Mouse (Mus musculus) liver, embryonic 11.5 days (tissue): ENCODE measurements at regions not wholly inside any gene's neighbourhood (a gene's known extent, or its start where the extent isn't known, plus 50 kb on each side); places are given as distances from the start of the nearest gene placed in this dataset.

Experiments used
- ATAC-seq: fragments of 200-750 bp; cut with Nextera tagmentation; replicated peaks from 2 replicates; pipeline ENCODE4 v1.8.0; 2017; ENCODE audit warnings: moderate number of reproducible peaks, mild to moderate bottlenecking, moderate TSS enrichment, moderate library complexity; ENCODE audit not compliant: low FRiP score
- DNase-seq: peaks from one replicate; pipeline ENCODE4 v3.0.0-alpha.2; 2017; ENCODE audit warnings: low spot score
- H3K27ac ChIP-seq: fragments of 300-500 bp; sonication (generic); 2 replicates; pipeline ENCODE4 v1.5.1; 2014; ENCODE audit warnings: mild to moderate bottlenecking, low read depth, low read length, control low read depth
- H3K27me3 ChIP-seq: fragments of 300-500 bp; sonication (generic); replicated peaks from 2 replicates; pipeline ENCODE4 v1.6.1; 2014; ENCODE audit warnings: low read length, mixed read lengths; ENCODE audit not compliant: control insufficient read depth, insufficient read depth
- H3K36me3 ChIP-seq: fragments of 300-500 bp; sonication (generic); 2 replicates; pipeline ENCODE4 v1.6.1; 2014; ENCODE audit warnings: mild to moderate bottlenecking, low read length, moderate library complexity, mixed read lengths; ENCODE audit not compliant: control insufficient read depth, insufficient read depth
- H3K4me1 ChIP-seq: fragments of 300-500 bp; sonication (generic); replicated peaks from 2 replicates; pipeline ENCODE4 v1.6.1; 2014; ENCODE audit warnings: low read length, mixed read lengths; ENCODE audit not compliant: control insufficient read depth, insufficient read depth
- H3K4me2 ChIP-seq: fragments of 300-500 bp; sonication (generic); 2 replicates; pipeline ENCODE4 v1.6.1; 2014; ENCODE audit warnings: mild to moderate bottlenecking, control low read depth, moderate library complexity
- H3K4me3 ChIP-seq: fragments of 300-500 bp; sonication (generic); 2 replicates; pipeline ENCODE4 v1.5.1; 2014; ENCODE audit warnings: low read depth, low read length, control low read depth
- H3K9ac ChIP-seq: fragments of 300-500 bp; sonication (generic); 2 replicates; pipeline ENCODE4 v1.6.1; 2014; ENCODE audit warnings: low read depth, low read length, control low read depth
- H3K9me3 ChIP-seq: fragments of 300-500 bp; sonication (generic); 2 replicates; pipeline ENCODE4 v1.6.1; 2016; ENCODE audit warnings: low read length, inconsistent platforms, mixed read lengths; ENCODE audit not compliant: control insufficient read depth
- WGBS: fragments of 180-500 bp; shearing (Covaris S2); extraction: QIAGEN DNeasy Blood & Tissue Kit; methylation state at CpG from one replicate; pipeline ENCODE4 v1.1.7; 2014; 5-methylcytosine and 5-hydroxymethylcytosine counted together

GRCm38 (mm10) chr1:105150624-105151465, 205.7 kb downstream of the Rnf152 start:
- Histone ChIP-seq H3K4me1 (no peaks in the 10 kb centered on the region), H3K4me2 (no peak overlapping the region), H3K27ac (no peak overlapping the region), H3K9me3 (no peaks in the 10 kb centered on the region), H3K9ac (no peak overlapping the region), H3K4me3 (no peak overlapping the region), H3K36me3 (no peaks in the 10 kb centered on the region), H3K27me3 (no peaks in the 10 kb centered on the region)
- 88% methylated on average over 12 of the region's 12 CpGs for WGBS
- DNase-seq (no peak), ATAC-seq (no peak)

- no peak overlapping the region for H3K9ac ChIP-seq
- no peak overlapping the region for H3K4me2 ChIP-seq
- H3K4me3 ChIP-seq, result no peak overlapping the region
- H3K9me3 ChIP-seq, result no peaks in the 10 kb centered on the region
- DNase-seq (no peak), ATAC-seq (no peak)
- H3K27ac ChIP-seq, result no peak overlapping the region
- H3K36me3 ChIP-seq, result no peaks in the 10 kb centered on the region
- H3K4me1 ChIP-seq, result no peaks in the 10 kb centered on the region
- 74% methylated on average over 2 of the region's 2 CpGs for WGBS
- no peaks in the 10 kb centered on the region for H3K27me3 ChIP-seq
Observed at GRCm38 (mm10) chr1:105148792-105149191, 207.7 kb downstream of the Rnf152 start.

GRCm38 (mm10) chr1:105148048-105148447, 208.5 kb downstream of the Rnf152 start:
- Histone ChIP-seq H3K27me3 (no peaks in the 10 kb centered on the region), H3K4me3 (no peak overlapping the region), H3K4me2 (no peak overlapping the region), H3K36me3 (no peaks in the 10 kb centered on the region), H3K9ac (no peak overlapping the region), H3K4me1 (no peaks in the 10 kb centered on the region), H3K9me3 (no peaks in the 10 kb centered on the region), H3K27ac (no peak overlapping the region)
- ATAC-seq, result no peak
- DNase-seq, result no peak

DNA sequence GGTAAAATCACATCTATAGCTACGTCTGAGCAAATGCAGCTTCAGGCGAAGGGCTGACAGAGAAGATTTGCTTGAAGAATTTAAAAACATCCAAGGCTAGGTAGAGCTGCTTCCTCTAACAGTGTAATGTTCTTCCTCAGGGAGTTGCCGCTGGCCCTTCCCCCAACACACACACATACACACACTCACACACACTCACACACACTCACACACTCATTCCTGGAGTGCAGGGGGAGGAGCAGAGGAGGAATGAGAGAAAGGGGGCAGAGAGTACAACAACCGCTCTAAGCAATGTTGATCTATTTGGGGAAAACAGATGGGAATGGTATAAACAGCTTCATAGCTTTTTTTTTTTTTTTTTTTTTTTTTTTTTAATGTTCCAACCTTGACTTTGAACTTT, 232.6 kb downstream of the Rnf152 start:
- WGBS, result 69% methylated on average over 4 of the region's 4 CpGs
- H3K9me3 ChIP-seq, result no peaks in the 10 kb centered on the region
- H3K27ac ChIP-seq, result no peak overlapping the region
- no peaks in the 10 kb centered on the region for H3K36me3 ChIP-seq
- no peak overlapping the region for H3K4me3 ChIP-seq
- H3K27me3 ChIP-seq, result no peaks in the 10 kb centered on the region
- ATAC-seq (no peak), DNase-seq (no peak)
- H3K4me2 ChIP-seq, result no peak overlapping the region
- H3K9ac ChIP-seq, result no peak overlapping the region
- H3K4me1 ChIP-seq, result no peaks in the 10 kb centered on the region

- 76% methylated on average over 2 of the region's 2 CpGs for WGBS
- Histone ChIP-seq H3K27me3 (no peaks in the 10 kb centered on the region), H3K9ac (no peak overlapping the region), H3K36me3 (no peaks in the 10 kb centered on the region), H3K4me1 (no peaks in the 10 kb centered on the region), H3K4me3 (no peak overlapping the region), H3K9me3 (no peaks in the 10 kb centered on the region), H3K4me2 (no peak overlapping the region), H3K27ac (no peak overlapping the region)
- DNase-seq (no peak), ATAC-seq (no peak)
Observed at GRCm38 (mm10) chr1:105117888-105118287, 238.6 kb downstream of the Rnf152 start.

- H3K27ac ChIP-seq, result no peak overlapping the region
- no peak for DNase-seq
- WGBS, result 90% methylated on average over 3 of the region's 3 CpGs
Observed at GRCm38 (mm10) chr1:105116231-105116630, 240.3 kb downstream of the Rnf152 start.

DNA sequence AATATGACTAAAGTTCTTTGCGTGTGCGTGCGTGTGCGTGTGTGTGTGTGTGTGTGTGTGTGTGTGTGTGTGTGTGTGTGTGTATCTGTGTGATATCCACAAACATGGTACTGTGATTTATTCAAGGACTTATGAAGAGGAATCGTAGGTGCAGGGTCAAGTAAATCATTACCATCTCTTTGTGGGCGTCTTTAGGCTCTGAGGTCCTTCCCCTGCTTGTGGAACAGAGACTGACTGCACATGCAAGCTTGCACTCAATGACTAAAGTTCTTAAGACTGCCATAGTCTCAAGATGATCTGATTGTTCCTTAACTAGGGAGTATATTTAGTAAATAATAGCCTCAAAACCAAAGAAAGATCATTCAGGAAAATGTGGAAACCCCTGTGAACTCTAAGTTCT, 241.1 kb downstream of the Rnf152 start:
- no peaks in the 10 kb centered on the region for H3K4me1 ChIP-seq
- H3K27me3 ChIP-seq, result no peaks in the 10 kb centered on the region
- H3K9ac ChIP-seq, result no peak overlapping the region
- DNase-seq (no peak), ATAC-seq (no peak)
- no peak overlapping the region for H3K27ac ChIP-seq
- H3K4me2 ChIP-seq, result no peak overlapping the region
- no peak overlapping the region for H3K4me3 ChIP-seq
- 89% methylated on average over 6 of the region's 6 CpGs for WGBS
- no peaks in the 10 kb centered on the region for H3K36me3 ChIP-seq
- no peaks in the 10 kb centered on the region for H3K9me3 ChIP-seq

More at GRCm38 (mm10) chr1:105116231-105116630, 240.3 kb downstream of the Rnf152 start:
- H3K36me3 ChIP-seq, result no peaks in the 10 kb centered on the region
- H3K9me3 ChIP-seq, result no peaks in the 10 kb centered on the region
- no peak for ATAC-seq
- no peaks in the 10 kb centered on the region for H3K27me3 ChIP-seq
- no peak overlapping the region for H3K4me3 ChIP-seq
- H3K9ac ChIP-seq, result no peak overlapping the region
- H3K4me1 ChIP-seq, result no peaks in the 10 kb centered on the region
- no peak overlapping the region for H3K4me2 ChIP-seq

GRCm38 (mm10) chr1:105114835-105115234, 241.7 kb downstream of the Rnf152 start:
- Histone ChIP-seq H3K4me2 (no peak overlapping the region), H3K27ac (no peak overlapping the region), H3K36me3 (no peaks in the 10 kb centered on the region), H3K9me3 (no peaks in the 10 kb centered on the region), H3K27me3 (no peaks in the 10 kb centered on the region), H3K9ac (no peak overlapping the region), H3K4me1 (no peaks in the 10 kb centered on the region), H3K4me3 (no peak overlapping the region)
- ATAC-seq (no peak), DNase-seq (no peak)
- 82% methylated on average over 3 of the region's 3 CpGs for WGBS
